Mouse (Mus musculus) testis, adult 2 months (tissue): ENCODE measurements at regions not wholly inside any gene's neighbourhood (a gene's known extent, or its start where the extent isn't known, plus 50 kb on each side); places are given as distances from the start of the nearest gene placed in this dataset.

Source experiments
- H3K27ac ChIP-seq: fragments of 200-500 bp; 2 replicates; pipeline ENCODE4 v1.5.1; 2012; ENCODE audit warnings: low read depth, low read length; ENCODE audit not compliant: control insufficient read depth, insufficient read depth
- H3K27me3 ChIP-seq: fragments of 200-500 bp; 2 replicates; pipeline ENCODE4 v1.6.1; 2012; ENCODE audit warnings: mild to moderate bottlenecking, low read length, moderate library complexity; ENCODE audit not compliant: control insufficient read depth, insufficient read depth
- H3K36me3 ChIP-seq: fragments of 200-500 bp; 2 replicates; pipeline ENCODE4 v1.6.1; 2012; ENCODE audit warnings: mild to moderate bottlenecking, low read length; ENCODE audit not compliant: control insufficient read depth, insufficient read depth
- H3K4me1 ChIP-seq: fragments of 200-500 bp; 2 replicates; pipeline ENCODE4 v1.6.1; 2012; ENCODE audit warnings: low read length; ENCODE audit not compliant: control insufficient read depth, insufficient read depth
- H3K4me3 ChIP-seq: fragments of 200-500 bp; 2 replicates; pipeline ENCODE4 v1.5.1; 2012; ENCODE audit warnings: low read depth, mild to moderate bottlenecking, low read length, moderate library complexity, mixed read lengths; ENCODE audit not compliant: control insufficient read depth
- CTCF ChIP-seq: fragments of 200-500 bp; IDR thresholded peaks from 2 replicates; pipeline ENCODE4 v1.5.1; 2012; ENCODE audit warnings: low read depth, mild to moderate bottlenecking, inconsistent platforms, low read length, moderate library complexity; ENCODE audit not compliant: control insufficient read depth, insufficient read depth, insufficient replicate concordance
- POLR2A ChIP-seq: fragments of 200-500 bp; IDR thresholded peaks from 2 replicates; pipeline ENCODE4 v1.6.1; 2012; ENCODE audit warnings: low read depth, mild to moderate bottlenecking, inconsistent platforms, low read length, moderate library complexity; ENCODE audit not compliant: control insufficient read depth

GRCm38 (mm10) chr14:76664586-76665508 lies 108.2 kb upstream of the Serp2 start:
- no peak for TF ChIP-seq CTCF
- TF ChIP-seq POLR2A, result no peak

DNA sequence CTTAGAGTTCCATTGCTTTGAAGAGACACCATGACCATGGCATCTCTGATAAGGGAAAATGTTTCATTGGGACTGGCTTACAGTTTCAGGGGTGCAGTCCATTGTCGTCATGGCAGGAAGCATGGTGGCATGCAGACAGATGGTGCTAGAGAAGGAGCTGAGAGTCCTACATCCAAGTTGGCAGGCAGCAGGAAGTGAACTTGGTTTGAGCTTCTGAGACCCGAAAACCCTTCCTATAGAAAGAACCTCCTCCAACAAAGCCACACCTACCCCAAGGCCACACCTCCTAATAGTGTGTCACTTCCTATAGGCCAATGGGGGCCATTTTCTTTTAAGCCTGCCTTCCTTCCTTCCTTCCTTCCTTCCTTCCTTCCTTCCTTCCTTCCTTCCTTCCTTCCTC lies 107.1 kb upstream of the Serp2 start:
- Histone ChIP-seq H3K4me3 (no peak overlapping the region), H3K36me3 (no peaks in the 10 kb centered on the region)

More at GRCm38 (mm10) chr14:76664586-76665508, 108.2 kb upstream of the Serp2 start:
- Histone ChIP-seq H3K36me3 (no peaks in the 10 kb centered on the region), H3K27ac (no peak overlapping the region), H3K27me3 (no peaks in the 10 kb centered on the region), H3K4me3 (no peak overlapping the region), H3K4me1 (no peaks in the 10 kb centered on the region)

GRCm38 (mm10) chr14:76662871-76663270 lies 106.2 kb upstream of the Serp2 start:
- TF ChIP-seq POLR2A, result no peak
- TF ChIP-seq CTCF, result no peak
- Histone ChIP-seq H3K4me1 (no peaks in the 10 kb centered on the region), H3K36me3 (no peaks in the 10 kb centered on the region), H3K27me3 (no peaks in the 10 kb centered on the region), H3K4me3 (no peak overlapping the region), H3K27ac (no peak overlapping the region)

More for the DNA sequence above, 107.1 kb upstream of the Serp2 start:
- Histone ChIP-seq H3K4me1 (no peaks in the 10 kb centered on the region), H3K27me3 (no peaks in the 10 kb centered on the region), H3K27ac (no peak overlapping the region)
- TF ChIP-seq POLR2A (no peak), CTCF (no peak)

- H3K4me3 ChIP-seq, result no peak overlapping the region
- H3K27ac ChIP-seq, result no peak overlapping the region
- TF ChIP-seq CTCF (no peak), POLR2A (no peak)
- H3K27me3 ChIP-seq, result no peaks in the 10 kb centered on the region
- H3K36me3 ChIP-seq, result no peaks in the 10 kb centered on the region
- H3K4me1 ChIP-seq, result no peaks in the 10 kb centered on the region
Observed at GRCm38 (mm10) chr14:76660906-76661305, 104.2 kb upstream of the Serp2 start.

- H3K27ac ChIP-seq, result no peak overlapping the region
- no peaks in the 10 kb centered on the region for H3K36me3 ChIP-seq
- no peak for TF ChIP-seq POLR2A
- TF ChIP-seq CTCF, result no peak
- no peak overlapping the region for H3K4me3 ChIP-seq
- H3K4me1 ChIP-seq, result no peaks in the 10 kb centered on the region
- H3K27me3 ChIP-seq, result no peaks in the 10 kb centered on the region
Observed at GRCm38 (mm10) chr14:76658952-76659502, 102.3 kb upstream of the Serp2 start.

GRCm38 (mm10) chr14:76657784-76658610 lies 101.3 kb upstream of the Serp2 start:
- H3K27me3 ChIP-seq, result no peaks in the 10 kb centered on the region
- TF ChIP-seq POLR2A, result no peak
- TF ChIP-seq CTCF, result no peak
- no peak overlapping the region for H3K27ac ChIP-seq
- no peaks in the 10 kb centered on the region for H3K4me1 ChIP-seq
- no peaks in the 10 kb centered on the region for H3K36me3 ChIP-seq
- H3K4me3 ChIP-seq, result no peak overlapping the region

DNA sequence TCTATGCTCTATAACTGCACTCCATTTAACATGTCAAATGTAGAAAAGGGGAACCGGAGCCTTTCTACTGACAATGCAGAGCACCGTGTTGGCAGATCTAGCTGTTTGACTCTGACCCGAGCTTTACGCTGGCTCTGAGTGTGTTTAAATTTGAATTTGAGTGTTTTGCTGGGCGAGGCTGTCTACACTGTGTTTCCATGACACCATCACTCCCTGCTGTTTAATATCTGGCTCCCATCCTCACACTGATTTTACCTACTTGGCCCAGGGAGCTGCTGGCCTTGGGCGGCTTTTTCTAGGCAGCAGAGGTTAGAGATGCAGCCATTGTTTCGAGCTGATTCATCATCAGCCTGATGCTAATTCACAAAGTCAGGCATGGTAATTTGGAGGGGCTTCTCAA lies 100.7 kb upstream of the Serp2 start:
- no peaks in the 10 kb centered on the region for H3K36me3 ChIP-seq
- H3K4me1 ChIP-seq, result no peaks in the 10 kb centered on the region
- no peak overlapping the region for H3K27ac ChIP-seq
- H3K27me3 ChIP-seq, result no peaks in the 10 kb centered on the region
- no peak overlapping the region for H3K4me3 ChIP-seq
- no peak for TF ChIP-seq CTCF
- no peak for TF ChIP-seq POLR2A
